Mouse (Mus musculus): ENCODE results near the gene Meig1. TPM values are rescaled to one million over a fixed set of nuclear protein-coding genes. Genes with fewer than 3 reads are reported as not detected.
"Not testable (repeated sequence)": the region's sequence is repeated elsewhere in the genome, so short reads cannot be mapped to it uniquely, and the experiment has no call there.

Gene Meig1
- polyA plus RNA-seq, 1 experiment = not detected

DNA sequence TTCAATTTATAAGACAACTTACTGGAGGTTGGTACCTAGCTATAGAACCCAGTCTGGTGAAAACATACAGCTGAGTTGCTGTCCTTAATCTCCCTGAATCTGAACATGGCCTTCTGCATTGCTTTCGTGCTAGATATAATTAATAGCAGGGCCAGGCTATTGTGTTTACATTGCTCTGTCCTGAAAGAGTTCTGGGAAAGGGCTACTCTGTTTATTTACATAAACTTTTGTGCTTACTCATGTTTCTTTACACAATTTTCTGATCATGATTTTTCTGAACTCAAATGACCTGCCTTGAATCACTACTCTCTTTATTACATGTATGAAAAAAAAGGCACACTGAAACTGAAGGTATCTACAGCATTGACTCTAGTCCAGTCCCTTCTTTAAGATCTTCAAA lies 6.8 kb downstream of the Meig1 start:
- TF ChIP-seq POLR2A (IDR thresholded peaks at IDR 0.05; ENCODE audit: low read depth, low read length) (no peak), CTCF (IDR thresholded peaks at IDR 0.05; ENCODE audit: extremely low read depth, insufficient read depth, insufficient read length, insufficient replicate concordance) (no peak)
- WGBS = 75% methylated on average over 1 of the region's 1 CpGs

GRCm38 (mm10) chr2:3414241-3414640 lies 8.2 kb downstream of the Meig1 start:
- 61% methylated on average over 4 of the region's 4 CpGs for WGBS

More for the DNA sequence above, 6.8 kb downstream of the Meig1 start:
- Histone ChIP-seq H3K36me3 (ENCODE audit: control insufficient read depth, insufficient read depth, low read length) (no peaks in the 10 kb centered on the region), H3K27me3 (ENCODE audit: control insufficient read depth, insufficient read depth, low read length) (no peaks in the 10 kb centered on the region), H3K4me1 (ENCODE audit: control insufficient read depth, insufficient read depth, insufficient read length) (no peaks in the 10 kb centered on the region), H3K27ac (ENCODE audit: insufficient read depth, low read length) (no peak overlapping the region), H3K4me3 (ENCODE audit: extremely low read depth, insufficient read depth, insufficient read length) (no peak overlapping the region)
- no peak for DNase-seq (ENCODE audit: low read depth in 1 of 2, low spot score in 2 of 2)

GRCm38 (mm10) chr2:3407756-3408155 lies 14.7 kb downstream of the Meig1 start:
- DNase-seq (ENCODE audit: low read depth in 1 of 2, low spot score in 2 of 2) = no peak
- Histone ChIP-seq H3K27me3 (ENCODE audit: control insufficient read depth, insufficient read depth, low read length) (no peaks in the 10 kb centered on the region), H3K4me1 (ENCODE audit: control insufficient read depth, insufficient read depth, insufficient read length) (no peaks in the 10 kb centered on the region), H3K4me3 (ENCODE audit: extremely low read depth, insufficient read depth, insufficient read length) (no peak overlapping the region), H3K36me3 (ENCODE audit: control insufficient read depth, insufficient read depth, low read length) (no peaks in the 10 kb centered on the region), H3K27ac (ENCODE audit: insufficient read depth, low read length) (no peak overlapping the region)
- no peak for TF ChIP-seq CTCF (IDR thresholded peaks at IDR 0.05; ENCODE audit: extremely low read depth, insufficient read depth, insufficient read length, insufficient replicate concordance)
- TF ChIP-seq POLR2A (IDR thresholded peaks at IDR 0.05; ENCODE audit: low read depth, low read length) = no peak
- 71% methylated on average over 7 of the region's 7 CpGs for WGBS

More at GRCm38 (mm10) chr2:3414241-3414640, 8.2 kb downstream of the Meig1 start:
- Histone ChIP-seq H3K36me3 (ENCODE audit: control insufficient read depth, insufficient read depth, low read length) (no peaks in the 10 kb centered on the region), H3K27me3 (ENCODE audit: control insufficient read depth, insufficient read depth, low read length) (no peaks in the 10 kb centered on the region), H3K4me3 (ENCODE audit: extremely low read depth, insufficient read depth, insufficient read length) (no peak overlapping the region), H3K27ac (ENCODE audit: insufficient read depth, low read length) (no peak overlapping the region), H3K4me1 (ENCODE audit: control insufficient read depth, insufficient read depth, insufficient read length) (no peaks in the 10 kb centered on the region)
- peak in 1 of 2 experiments; percentile 38 for DNase-seq (ENCODE audit: low read depth in 1 of 2, low spot score in 2 of 2)
- TF ChIP-seq CTCF (IDR thresholded peaks at IDR 0.05; ENCODE audit: extremely low read depth, insufficient read depth, insufficient read length, insufficient replicate concordance) (peak; percentile 31; the same call in 1 of the 2 replicates), POLR2A (IDR thresholded peaks at IDR 0.05; ENCODE audit: low read depth, low read length) (no peak)

GRCm38 (mm10) chr2:3405981-3406380 lies 16.5 kb downstream of the Meig1 start:
- Histone ChIP-seq H3K4me1 (ENCODE audit: control insufficient read depth, insufficient read depth, insufficient read length) (no peaks in the 10 kb centered on the region), H3K4me3 (ENCODE audit: extremely low read depth, insufficient read depth, insufficient read length) (no peak overlapping the region), H3K27me3 (ENCODE audit: control insufficient read depth, insufficient read depth, low read length) (no peaks in the 10 kb centered on the region), H3K27ac (ENCODE audit: insufficient read depth, low read length) (no peak overlapping the region), H3K36me3 (ENCODE audit: control insufficient read depth, insufficient read depth, low read length) (no peaks in the 10 kb centered on the region)
- DNase-seq (ENCODE audit: low read depth in 1 of 2, low spot score in 2 of 2) = no peak
- WGBS = 86% methylated on average over 4 of the region's 4 CpGs
- TF ChIP-seq POLR2A (IDR thresholded peaks at IDR 0.05; ENCODE audit: low read depth, low read length) (no peak), CTCF (IDR thresholded peaks at IDR 0.05; ENCODE audit: extremely low read depth, insufficient read depth, insufficient read length, insufficient replicate concordance) (no peak)

DNA sequence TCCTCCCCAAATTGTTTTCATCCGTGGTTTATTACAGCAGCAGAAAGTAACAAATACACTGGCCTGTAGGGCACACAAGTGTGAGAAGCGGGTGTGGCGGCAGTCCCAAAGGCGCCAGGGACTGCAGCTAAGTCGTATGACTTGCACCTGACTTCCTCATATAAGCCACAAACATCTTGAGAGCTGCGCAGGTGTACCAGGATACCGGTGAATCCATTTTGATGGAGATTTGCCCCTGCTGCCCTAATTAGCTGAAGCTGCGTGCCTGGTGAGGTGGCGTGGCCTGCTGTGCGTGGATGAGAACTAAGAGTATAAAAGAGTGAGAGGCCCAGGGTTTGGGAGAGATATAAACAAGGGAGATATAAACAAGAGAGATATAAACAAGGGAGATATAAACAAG lies 25.3 kb downstream of the Meig1 start, which contains the start of gene Olah:
Gene Olah, minus strand, starts transcription at position 101 of the 400 bp plus-strand sequence.
- not testable (repeated sequence) for H3K4me3 ChIP-seq (ENCODE audit: extremely low read depth, insufficient read depth, insufficient read length); H3K4me1 ChIP-seq (ENCODE audit: control insufficient read depth, insufficient read depth, insufficient read length); H3K36me3 ChIP-seq (ENCODE audit: control insufficient read depth, insufficient read depth, low read length); H3K27ac ChIP-seq (ENCODE audit: insufficient read depth, low read length); DNase-seq (ENCODE audit: low read depth in 1 of 2, low spot score in 2 of 2); H3K27me3 ChIP-seq (ENCODE audit: control insufficient read depth, insufficient read depth, low read length)
- WGBS = 72% methylated on average over 10 of the region's 10 CpGs

DNA sequence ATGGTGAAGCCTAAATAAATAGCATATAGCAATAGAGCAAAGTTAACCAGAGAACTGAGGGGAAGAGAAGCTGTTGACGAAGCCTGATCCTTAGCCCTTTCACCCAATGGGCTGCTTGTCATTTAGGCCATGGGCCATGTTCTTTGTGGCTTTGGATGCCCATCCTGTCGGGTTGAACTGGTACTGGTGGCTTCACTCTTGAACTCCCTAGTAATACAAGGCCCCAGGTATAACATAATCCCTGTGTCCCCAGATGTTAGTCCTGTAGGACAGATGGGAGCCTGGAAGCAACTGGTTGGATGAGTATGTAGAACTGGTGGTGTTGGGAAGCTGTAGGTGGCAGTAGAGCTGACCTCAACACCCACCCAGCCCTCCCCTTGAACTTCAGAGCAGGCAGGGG lies 30.5 kb downstream of the Meig1 start:
- Histone ChIP-seq H3K36me3 (ENCODE audit: control insufficient read depth, insufficient read depth, low read length) (no peaks in the 10 kb centered on the region), H3K4me1 (ENCODE audit: control insufficient read depth, insufficient read depth, insufficient read length) (no peaks in the 10 kb centered on the region), H3K27me3 (ENCODE audit: control insufficient read depth, insufficient read depth, low read length) (no peaks in the 10 kb centered on the region), H3K27ac (ENCODE audit: insufficient read depth, low read length) (no peak overlapping the region), H3K4me3 (ENCODE audit: extremely low read depth, insufficient read depth, insufficient read length) (no peak overlapping the region)
- DNase-seq (ENCODE audit: low read depth in 1 of 2, low spot score in 2 of 2) = no peak
- 88% methylated on average over 2 of the region's 2 CpGs for WGBS
- TF ChIP-seq CTCF (IDR thresholded peaks at IDR 0.05; ENCODE audit: extremely low read depth, insufficient read depth, insufficient read length, insufficient replicate concordance) = no peak
- no peak for TF ChIP-seq POLR2A (IDR thresholded peaks at IDR 0.05; ENCODE audit: low read depth, low read length)

DNA sequence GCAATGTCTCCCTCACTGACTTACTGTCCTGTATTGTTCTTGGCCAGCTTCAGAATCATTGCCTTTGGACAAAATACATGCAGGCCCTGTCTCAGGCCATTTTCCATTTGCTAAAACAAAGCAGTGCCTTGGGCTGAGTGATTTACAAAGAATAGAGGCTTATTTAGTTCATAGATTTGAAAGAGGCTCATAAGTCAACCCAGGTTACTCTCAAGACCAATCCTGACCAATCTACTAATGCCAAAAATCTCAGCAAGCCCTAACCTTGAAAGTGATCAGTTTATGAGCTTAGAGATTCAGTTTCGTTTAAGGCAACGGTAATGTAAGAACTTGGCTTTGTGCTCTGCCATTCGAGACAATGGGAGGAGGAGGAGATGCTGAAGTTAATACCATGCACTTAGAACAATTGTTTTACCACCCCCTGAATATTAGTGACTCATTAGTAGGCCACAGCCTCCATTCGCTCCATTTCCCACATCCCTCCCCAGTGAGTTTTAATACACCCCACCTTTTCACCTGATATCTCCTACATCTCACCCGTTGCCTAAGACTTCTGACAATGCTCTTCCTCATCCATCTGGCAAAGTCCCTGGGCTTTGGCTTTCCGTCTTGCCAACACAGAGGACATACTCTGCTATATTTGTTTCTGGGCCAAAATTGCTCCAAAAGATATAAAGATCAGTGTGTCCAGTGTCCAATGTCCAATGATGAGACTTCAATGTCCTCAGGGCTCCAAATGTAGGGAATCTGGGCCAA lies 35.2 kb downstream of the Meig1 start:
- no peak for DNase-seq (ENCODE audit: low read depth in 1 of 2, low spot score in 2 of 2)
- Histone ChIP-seq H3K27ac (ENCODE audit: insufficient read depth, low read length) (no peak overlapping the region), H3K27me3 (ENCODE audit: control insufficient read depth, insufficient read depth, low read length) (no peaks in the 10 kb centered on the region), H3K36me3 (ENCODE audit: control insufficient read depth, insufficient read depth, low read length) (no peaks in the 10 kb centered on the region), H3K4me3 (ENCODE audit: extremely low read depth, insufficient read depth, insufficient read length) (no peak overlapping the region), H3K4me1 (ENCODE audit: control insufficient read depth, insufficient read depth, insufficient read length) (no peaks in the 10 kb centered on the region)
- no peak for TF ChIP-seq POLR2A (IDR thresholded peaks at IDR 0.05; ENCODE audit: low read depth, low read length)
- TF ChIP-seq CTCF (IDR thresholded peaks at IDR 0.05; ENCODE audit: extremely low read depth, insufficient read depth, insufficient read length, insufficient replicate concordance) = no peak
- WGBS = 90% methylated on average over 6 of the region's 6 CpGs
